Comparison of ENCODE assay signal across 27 mouse cellular contexts in the genomic region with DNA sequence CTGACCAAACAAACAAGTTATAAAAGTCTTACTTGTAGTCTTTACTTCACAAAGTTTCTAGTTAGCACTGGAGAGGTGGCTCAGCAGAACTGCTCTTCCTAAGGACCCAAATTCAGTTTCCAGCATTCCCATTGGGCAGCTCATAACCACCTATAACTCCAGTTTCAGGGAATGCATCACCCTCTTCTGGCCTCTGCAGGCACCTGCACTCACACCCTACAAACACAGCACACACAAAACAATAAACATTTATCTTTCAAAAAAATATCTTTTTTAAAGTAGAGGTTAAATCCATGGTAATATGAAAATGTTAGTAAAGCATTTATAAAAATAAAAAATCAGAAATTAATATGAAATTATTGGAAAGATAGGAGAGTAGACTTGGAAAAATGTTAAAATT. TPM values are rescaled to one million over a fixed set of nuclear protein-coding genes. Genes with fewer than 3 reads are reported as not detected.
DNase-seq lines count a peak whose midpoint lies in the region; ATAC-seq and TF ChIP-seq lines count a peak whose summit lies in the region.
"Had no signal": no experiment of that assay in that cellular context is flagged by ENCODE, and none has a peak within 500 bp of the region (broad histone marks: within the 10 kb centered on the region; RNA-seq: fewer than 3 reads in every experiment).

No protein-coding gene starts in this region.

- no peak overlapping the region for H3K4me2 ChIP-seq in intestine, postnatal 0 days (replicated peaks; ENCODE audit: low read depth)
- no peak overlapping the region for H3K4me2 ChIP-seq in intestine, embryonic 15.5 days (replicated peaks)
- H3K4me2 ChIP-seq in liver, embryonic 14.5 days (ENCODE audit: low read depth): no peak overlapping the region
- H3K4me2 ChIP-seq in liver, embryonic 11.5 days: no peak overlapping the region
- H3K4me2 ChIP-seq in CH12.LX (ENCODE audit: insufficient read depth, low read depth, poor library complexity, severe bottlenecking): no peak overlapping the region
- H3K4me2 ChIP-seq: embryonic facial prominence, embryonic 15.5 days; hindbrain, embryonic 12.5 days had no signal

- no peak overlapping the region for H3K27ac ChIP-seq in intestine, postnatal 0 days (ENCODE audit: low read depth, low read length)
- H3K27ac ChIP-seq in intestine, embryonic 15.5 days: no peak overlapping the region
- no peak overlapping the region for H3K27ac ChIP-seq in liver, embryonic 14.5 days
- H3K27ac ChIP-seq in liver, embryonic 11.5 days (ENCODE audit: low read depth, low read length): no peak overlapping the region
- no peak overlapping the region for H3K27ac ChIP-seq in CH12.LX (ENCODE audit: insufficient read depth, low read depth)
- H3K27ac ChIP-seq: embryonic facial prominence, embryonic 15.5 days; forebrain, embryonic 10.5 days; heart, embryonic 10.5 days; hindbrain, embryonic 12.5 days had no signal

- H3K79me2 ChIP-seq in CH12.LX (replicated peaks; ENCODE audit: control insufficient read depth, extremely low read depth, insufficient read depth, poor library complexity, severe bottlenecking): no peaks in the 10 kb centered on the region; the same call in 1 of the 2 replicates

- TF ChIP-seq CTCF in intestine, postnatal 0 days (IDR thresholded peaks at IDR 0.05; ENCODE audit: low read depth): peak; percentile 25; the same call in 1 of the 2 replicates
- 0 out of 2 replicates have a peak, but pooled peaks have one; percentile 4 for TF ChIP-seq CTCF in liver, embryonic 14.5 days (IDR thresholded peaks at IDR 0.05; ENCODE audit: low read depth)
- TF ChIP-seq CTCF in CH12.LX (conservative IDR thresholded peaks at IDR 0.05 in 1 of 2, IDR thresholded peaks at IDR 0.05 in 1 of 2; ENCODE audit: low read depth in 2 of 2, low read length in 2 of 2): peak in 1 of 2 experiments; percentile 29; a peak in 1 of 4 replicates

- intact Hi-C loops in heart, postnatal 14 days (cut with DNase I): no loop called here

- DNase-seq in heart, adult 11 months: peak; percentile 63
- DNase-seq in heart, postnatal 14 days: no peak
- no peak for DNase-seq in liver, embryonic 14.5 days (ENCODE audit: low read depth in 3 of 3, low spot score in 3 of 3)
- DNase-seq in liver, embryonic 11.5 days (ENCODE audit: low spot score): no peak
- no peak for DNase-seq in CH12.LX (ENCODE audit: extremely low read depth)
- DNase-seq in cerebellum, postnatal 14 days: no peak
- DNase-seq: adrenal gland, adult 2 months; adrenal gland, postnatal 25 days; cerebellum, adult 18-20 months; cerebellum, adult 9-11 months; embryo, embryonic 11 days; gastrocnemius, postnatal 10 days; heart, postnatal 36 days had no signal

- in situ Hi-C loops in CH12.LX (cut with MboI; ENCODE audit: low pct_ligation_motif_present, low pct_unique_long_range_greater_than_20kb, low sequenced_read_pairs): no loop called here

- no peaks in the 10 kb centered on the region for H3K27me3 ChIP-seq in intestine, postnatal 0 days (replicated peaks; ENCODE audit: control insufficient read depth, insufficient read depth, low read length)
- no peaks in the 10 kb centered on the region for H3K27me3 ChIP-seq in intestine, embryonic 15.5 days (replicated peaks)
- H3K27me3 ChIP-seq in liver, embryonic 14.5 days (ENCODE audit: control insufficient read depth, insufficient read depth, low read length): no peaks in the 10 kb centered on the region
- H3K27me3 ChIP-seq in liver, embryonic 11.5 days (replicated peaks; ENCODE audit: control insufficient read depth, insufficient read depth, low read length): no peaks in the 10 kb centered on the region
- H3K27me3 ChIP-seq in CH12.LX (replicated peaks): no peaks in the 10 kb centered on the region
- H3K27me3 ChIP-seq: embryonic facial prominence, embryonic 15.5 days; hindbrain, embryonic 12.5 days had no signal

- H3K36me3 ChIP-seq in intestine, postnatal 0 days (ENCODE audit: control insufficient read depth, insufficient read depth): peaks cover 74% of the 10 kb centered on the region
- peaks cover 19% of the 10 kb centered on the region; the same call in 1 of the 2 replicates for H3K36me3 ChIP-seq in intestine, embryonic 15.5 days
- H3K36me3 ChIP-seq in liver, embryonic 14.5 days (replicated peaks; ENCODE audit: control insufficient read depth, insufficient read depth, low read depth): peaks cover 18% of the 10 kb centered on the region
- peaks cover 35% of the 10 kb centered on the region for H3K36me3 ChIP-seq in liver, embryonic 11.5 days (ENCODE audit: control insufficient read depth, insufficient read depth, low read length)
- peaks cover 50 to 73% of the 10 kb centered on the region in 2 experiments for H3K36me3 ChIP-seq in CH12.LX (replicated peaks in 1 of 2; ENCODE audit: control insufficient read depth in 1 of 2, insufficient read depth in 1 of 2, low read length in 1 of 2)

- no peaks in the 10 kb centered on the region for H3K4me1 ChIP-seq in intestine, postnatal 0 days (replicated peaks; ENCODE audit: control insufficient read depth, insufficient read depth, low read length)
- H3K4me1 ChIP-seq in intestine, embryonic 15.5 days (replicated peaks): no peaks in the 10 kb centered on the region
- no peaks in the 10 kb centered on the region for H3K4me1 ChIP-seq in liver, embryonic 14.5 days (replicated peaks; ENCODE audit: control insufficient read depth in 2 of 2, insufficient read depth in 2 of 2, low read length in 1 of 2)
- no peaks in the 10 kb centered on the region for H3K4me1 ChIP-seq in liver, embryonic 11.5 days (replicated peaks; ENCODE audit: control insufficient read depth, insufficient read depth, low read length)
- peaks cover 12 to 33% of the 10 kb centered on the region in 2 experiments for H3K4me1 ChIP-seq in CH12.LX (ENCODE audit: control insufficient read depth in 1 of 2, insufficient read depth in 2 of 2)
- H3K4me1 ChIP-seq: embryonic facial prominence, embryonic 15.5 days; forebrain, embryonic 10.5 days; hindbrain, embryonic 12.5 days had no signal

- peak; percentile 13 for TF ChIP-seq RAD21 in CH12.LX (IDR thresholded peaks at IDR 0.05; ENCODE audit: low read depth, low read length)

- TF ChIP-seq EP300 in liver, embryonic 14.5 days (IDR thresholded peaks at IDR 0.05; ENCODE audit: low read depth): no peak
- TF ChIP-seq EP300 in CH12.LX (IDR thresholded peaks at IDR 0.05; ENCODE audit: low read length): no peak

- TF ChIP-seq POLR2A in CH12.LX (IDR thresholded peaks at IDR 0.05; ENCODE audit: low read depth, low read length): no peak

- no peaks in the 10 kb centered on the region for H3K9me3 ChIP-seq in intestine, postnatal 0 days (ENCODE audit: control insufficient read depth)
- H3K9me3 ChIP-seq in intestine, embryonic 15.5 days: no peaks in the 10 kb centered on the region
- no peaks in the 10 kb centered on the region for H3K9me3 ChIP-seq in liver, embryonic 14.5 days (ENCODE audit: control insufficient read depth, low read length)
- H3K9me3 ChIP-seq in liver, embryonic 11.5 days (ENCODE audit: control insufficient read depth, low read length): no peaks in the 10 kb centered on the region
- no peaks in the 10 kb centered on the region for H3K9me3 ChIP-seq in CH12.LX (replicated peaks; ENCODE audit: low read length)
- H3K9me3 ChIP-seq: embryonic facial prominence, embryonic 15.5 days; forebrain, embryonic 10.5 days; heart, embryonic 10.5 days; hindbrain, embryonic 12.5 days had no signal

- H3K4me3 ChIP-seq in intestine, postnatal 0 days (ENCODE audit: low read depth, low read length): no peak overlapping the region
- H3K4me3 ChIP-seq in intestine, embryonic 15.5 days (replicated peaks): no peak overlapping the region
- no peak overlapping the region for H3K4me3 ChIP-seq in liver, embryonic 14.5 days (ENCODE audit: insufficient read depth in 1 of 2, low read depth in 2 of 2, low read length in 2 of 2)
- H3K4me3 ChIP-seq in liver, embryonic 11.5 days (ENCODE audit: low read depth, low read length): no peak overlapping the region
- H3K4me3 ChIP-seq in CH12.LX (replicated peaks in 1 of 3; ENCODE audit: low read depth in 2 of 3, low read length in 2 of 3, poor library complexity in 1 of 3): no peak overlapping the region
- H3K4me3 ChIP-seq: embryonic facial prominence, embryonic 15.5 days; erythroblast, embryonic 14.5 days; forebrain, embryonic 10.5 days; heart, embryonic 10.5 days; hindbrain, embryonic 12.5 days had no signal

- dilution Hi-C loops in CH12.LX (cut with MboI; ENCODE audit: extremely low pct_ligation_motif_present, extremely low pct_unique_long_range_greater_than_20kb, low sequenced_read_pairs): no loop called here

- no peak overlapping the region for H3K9ac ChIP-seq in intestine, postnatal 0 days (ENCODE audit: low read depth, low read length)
- no peak overlapping the region for H3K9ac ChIP-seq in intestine, embryonic 15.5 days
- no peak overlapping the region for H3K9ac ChIP-seq in liver, embryonic 14.5 days (replicated peaks)
- no peak overlapping the region for H3K9ac ChIP-seq in liver, embryonic 11.5 days (ENCODE audit: low read depth, low read length)
- no peak overlapping the region for H3K9ac ChIP-seq in CH12.LX (ENCODE audit: insufficient read depth, low read depth)
- H3K9ac ChIP-seq: embryonic facial prominence, embryonic 15.5 days; hindbrain, embryonic 12.5 days had no signal

- ATAC-seq in intestine, postnatal 0 days: no peak
- no peak for ATAC-seq in intestine, embryonic 15.5 days
- ATAC-seq in liver, embryonic 14.5 days (ENCODE audit: insufficient read depth): no peak
- ATAC-seq in liver, embryonic 11.5 days (replicated peaks; ENCODE audit: low FRiP score): no peak
- ATAC-seq: forebrain, embryonic 14.5 days; hindbrain, embryonic 16.5 days had no signal

RNA-seq across cellular contexts. Expression of a gene that starts 44.2 kb away (rescaled TPM):
- total RNA-seq in heart, postnatal 14 days (2021): 10 to 100 TPM; 45.4 to 46.2 TPM
- 5.9 and 7.0 TPM in 2 replicates for polyA plus RNA-seq in intestine, postnatal 0 days (2015; fragmentation: Nextera tagmentation; extraction: Ambion mirVana)
- 7.9 and 10.9 TPM in 2 replicates for polyA plus RNA-seq in intestine, embryonic 15.5 days (2015; fragmentation: Nextera tagmentation; extraction: Ambion mirVana)
- polyA plus RNA-seq in liver, embryonic 14.5 days (2012; rRNA removed): 3.2 and 4.2 TPM in 2 replicates
- polyA plus RNA-seq in liver, embryonic 14.5 days (2014; fragmentation: Nextera tagmentation; extraction: Ambion mirVana): 3.5 and 6.1 TPM in 2 replicates
- polyA plus RNA-seq in liver, embryonic 11.5 days (2014; fragmentation: Nextera tagmentation; extraction: Ambion mirVana): 8.0 and 9.1 TPM in 2 replicates
- 19.6 and 21.1 TPM in 2 replicates for total RNA-seq in CH12.LX (2012; rRNA removed)
- total RNA-seq in CH12.LX (2014; rRNA removed): 26.5 and 32.8 TPM in 2 replicates
- polyA plus RNA-seq in CH12.LX (2012; ENCODE audit: insufficient read length, low read depth): 11.1 and 19.1 TPM in 2 replicates

RNA-seq across cellular contexts. Expression of a gene that starts 50.3 kb away (rescaled TPM):
- total RNA-seq in heart, postnatal 14 days (2021): under 1 TPM in 1 of 2 experiments, not detected in 1; 0.17 TPM
- 0.07 TPM in 1 of 2 replicates, not detected in the other for polyA plus RNA-seq in intestine, postnatal 0 days (2015; fragmentation: Nextera tagmentation; extraction: Ambion mirVana)
- not detected in 2 replicates for polyA plus RNA-seq in intestine, embryonic 15.5 days (2015; fragmentation: Nextera tagmentation; extraction: Ambion mirVana)
- polyA plus RNA-seq in liver, embryonic 14.5 days (2012; rRNA removed): not detected in 2 replicates
- not detected in 2 replicates for polyA plus RNA-seq in liver, embryonic 14.5 days (2014; fragmentation: Nextera tagmentation; extraction: Ambion mirVana)
- polyA plus RNA-seq in liver, embryonic 11.5 days (2014; fragmentation: Nextera tagmentation; extraction: Ambion mirVana): 0.29 TPM in 1 of 2 replicates, not detected in the other
- total RNA-seq in CH12.LX (2012; rRNA removed) (1.0 and 1.3 TPM in 2 replicates), CH12.LX (2014; rRNA removed) (2.2 and 2.4 TPM in 2 replicates)
- polyA plus RNA-seq in CH12.LX (2012; ENCODE audit: insufficient read length, low read depth): 4.7 and 5.2 TPM in 2 replicates
- total RNA-seq: common myeloid progenitor, adult 5-6 weeks; heart, postnatal 36 days had no signal
- polyA plus RNA-seq: adrenal gland, adult 2 months; C2C12; embryonic facial prominence, embryonic 11.5 days; erythroblast, embryonic 14.5 days; forebrain, embryonic 14.5 days; heart, embryonic 10.5 days; heart, embryonic 14.5 days; intestine, embryonic 14.5 days had no signal
